Comparison of ENCODE assay signal across 1 mouse cellular context in the genomic region with DNA sequence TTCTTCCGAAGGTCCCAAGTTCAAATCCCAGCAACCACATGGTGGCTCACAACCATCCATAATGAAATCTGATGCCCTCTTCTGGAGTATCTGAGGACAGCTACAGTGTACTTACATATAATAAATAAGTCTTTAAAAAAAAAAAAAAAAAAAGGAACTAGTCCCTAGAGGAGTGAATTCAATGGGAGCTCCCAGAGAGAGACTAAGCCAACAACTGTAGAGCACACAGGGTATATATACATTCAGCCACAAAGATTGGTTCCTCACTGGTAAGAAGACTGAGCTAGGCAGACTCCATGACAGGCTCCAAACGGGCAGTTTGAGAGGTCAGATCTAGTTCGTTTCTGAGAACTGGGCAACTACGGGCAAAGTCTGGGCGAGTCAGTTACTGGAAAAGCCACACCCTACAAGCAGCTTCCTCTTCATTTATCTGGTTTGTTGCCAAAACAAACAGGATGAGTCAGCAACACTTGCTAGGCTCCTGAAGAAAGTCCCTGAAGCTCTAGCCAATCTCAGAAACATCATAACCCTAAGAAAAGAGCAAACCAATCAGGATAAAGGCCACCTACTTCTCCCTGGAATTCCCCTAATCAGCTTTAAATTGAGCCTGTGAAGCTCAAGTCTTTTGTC.
TF ChIP-seq lines count a peak whose summit lies in the region.

No protein-coding gene starts in this region.

TF ChIP-seq in MEL, 35 proteins besides CTCF, POLR2A, EP300 and RAD21 (continued from another document):
- TF ChIP-seq JUND (IDR thresholded peaks at IDR 0.05; ENCODE audit: low read depth, low read length) (peak; percentile 95), ELF1 (IDR thresholded peaks at IDR 0.05; ENCODE audit: low read depth, low read length) (peak; percentile 43; the same call in 1 of the 2 replicates), CHD1 (IDR thresholded peaks at IDR 0.05; ENCODE audit: low read depth, low read length) (no peak), E2F4 (IDR thresholded peaks at IDR 0.05; ENCODE audit: borderline replicate concordance, low read depth, low read length) (no peak), MEF2A (IDR thresholded peaks at IDR 0.05; ENCODE audit: extremely low read depth, insufficient replicate concordance, low read depth, low read length, poor library complexity, severe bottlenecking) (no peak), CHD2 (IDR thresholded peaks at IDR 0.05; ENCODE audit: low read length) (no peak), MAX (IDR thresholded peaks at IDR 0.05; ENCODE audit: low read length) (0 out of 2 replicates have a peak, but pooled peaks have one; percentile 9), TAL1 (IDR thresholded peaks at IDR 0.05; ENCODE audit: low read length) (0 out of 2 replicates have a peak, but pooled peaks have one; percentile 8), ZKSCAN1 (IDR thresholded peaks at IDR 0.05; ENCODE audit: low read depth, low read length) (no peak), ETS1 (IDR thresholded peaks at IDR 0.05; ENCODE audit: low read depth, low read length) (peak; percentile 95), ZMIZ1 (IDR thresholded peaks at IDR 0.05; ENCODE audit: low read depth, low read length) (no peak), POLR2AphosphoS5 (IDR thresholded peaks at IDR 0.05; ENCODE audit: borderline replicate concordance, low read depth, low read length) (no peak), USF2 (IDR thresholded peaks at IDR 0.05; ENCODE audit: borderline replicate concordance in 1 of 2, insufficient read depth in 1 of 2, low read depth in 1 of 2, low read length in 2 of 2) (no peak)
TF ChIP-seq in MEL: peak in this region for 16.
